Mouse (Mus musculus): Measurements from ENCODE around the gene Kif1b. TPM values are rescaled to one million over a fixed set of nuclear protein-coding genes. Genes with fewer than 3 reads are reported as not detected.

Kif1b gene
- polyA plus RNA-seq, 1 experiment from 2014 or later = 38.9 TPM

DNA sequence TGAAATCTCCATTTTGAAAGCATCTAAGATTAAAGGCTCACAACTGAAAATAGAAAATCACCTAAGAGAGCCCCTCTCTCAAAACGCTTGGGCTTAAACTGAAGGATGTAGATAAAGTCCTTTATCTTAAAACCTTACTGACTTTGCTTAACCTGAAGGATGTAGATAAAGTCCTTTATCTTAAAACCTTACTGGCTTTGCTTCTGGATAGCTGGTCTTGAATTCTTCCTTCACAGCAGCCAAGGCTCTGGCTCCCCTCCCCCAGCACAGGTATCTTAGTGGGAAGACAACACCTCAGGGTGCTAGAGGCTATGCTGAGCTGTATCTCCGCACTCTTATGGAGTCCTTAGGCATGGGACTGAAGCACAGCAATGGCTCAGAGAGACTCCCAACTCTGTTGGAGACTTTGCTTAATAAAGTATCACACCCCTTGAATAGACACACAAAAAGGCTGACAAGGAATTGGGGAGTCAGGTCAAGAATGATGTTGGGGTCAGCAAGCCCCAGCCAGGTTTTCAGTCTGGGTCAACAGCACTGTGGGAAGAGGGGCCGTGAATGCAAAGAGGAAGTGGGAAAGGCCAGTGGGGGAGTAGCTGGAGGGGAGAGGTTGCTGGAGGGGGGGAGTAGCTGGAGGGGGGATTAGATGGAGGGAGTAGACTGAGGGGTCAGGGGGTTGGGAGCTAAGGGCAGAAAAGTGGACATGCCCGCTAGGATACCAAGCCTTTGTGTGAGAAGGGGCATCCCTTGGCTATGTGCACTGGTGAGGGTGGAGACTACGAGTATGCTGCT lies 32.1 kb upstream of the Kif1b start:
- WGBS = 65% methylated on average over 5 of the region's 5 CpGs

DNA sequence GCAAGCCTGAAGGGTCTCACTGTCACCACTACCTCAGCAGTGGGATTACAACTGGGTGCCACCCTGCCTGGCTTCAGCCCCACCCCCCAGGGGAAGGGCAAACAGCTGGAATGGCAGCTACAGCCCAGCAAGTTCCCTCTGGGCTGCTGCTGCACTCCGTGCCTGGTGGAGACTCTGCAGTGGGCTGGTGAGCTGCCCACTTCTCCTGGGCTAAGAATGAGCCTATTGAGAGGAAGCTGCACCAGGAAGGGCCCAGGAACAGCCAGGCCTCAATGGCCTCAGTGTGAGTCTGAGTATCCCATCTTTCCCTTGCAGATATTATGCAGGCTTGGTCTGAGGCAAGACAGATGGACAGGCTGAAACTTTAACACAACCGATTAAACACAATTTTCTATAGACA lies 30.6 kb upstream of the Kif1b start:
- Histone ChIP-seq H3K4me2 (no peak overlapping the region), H3K36me3 (ENCODE audit: insufficient read depth) (peaks cover 95% of the 10 kb centered on the region), H3K27me3 (ENCODE audit: insufficient read depth, low read length) (no peaks in the 10 kb centered on the region), H3K27ac (ENCODE audit: low read depth) (no peak overlapping the region), H3K4me1 (ENCODE audit: insufficient read depth) (no peaks in the 10 kb centered on the region), H3K9ac (no peak overlapping the region), H3K4me3 (ENCODE audit: low read depth, low read length) (no peak overlapping the region), H3K9me3 (ENCODE audit: low read depth, low read length) (no peaks in the 10 kb centered on the region)
- ATAC-seq (ENCODE audit: insufficient read depth) = no peak
- no peak for DNase-seq
- WGBS = 85% methylated on average over 2 of the region's 2 CpGs
- TF ChIP-seq CTCF (IDR thresholded peaks at IDR 0.05; ENCODE audit: low read depth) = no peak

More for the DNA sequence above, 32.1 kb upstream of the Kif1b start:
- no peak for TF ChIP-seq CTCF (IDR thresholded peaks at IDR 0.05; ENCODE audit: low read depth)
- H3K36me3 ChIP-seq (ENCODE audit: insufficient read depth) = peaks cover 94% of the 10 kb centered on the region
- no peak overlapping the region for H3K4me3 ChIP-seq (ENCODE audit: low read depth, low read length)
- H3K27me3 ChIP-seq (ENCODE audit: insufficient read depth, low read length) = no peaks in the 10 kb centered on the region
- H3K9me3 ChIP-seq (ENCODE audit: low read depth, low read length) = no peaks in the 10 kb centered on the region
- no peak overlapping the region for H3K4me2 ChIP-seq
- H3K27ac ChIP-seq (ENCODE audit: low read depth) = no peak overlapping the region; the same call in 1 of the 2 replicates
- H3K4me1 ChIP-seq (ENCODE audit: insufficient read depth) = no peaks in the 10 kb centered on the region
- no peak overlapping the region for H3K9ac ChIP-seq
- ATAC-seq (ENCODE audit: insufficient read depth) = no peak
- DNase-seq = no peak

DNA sequence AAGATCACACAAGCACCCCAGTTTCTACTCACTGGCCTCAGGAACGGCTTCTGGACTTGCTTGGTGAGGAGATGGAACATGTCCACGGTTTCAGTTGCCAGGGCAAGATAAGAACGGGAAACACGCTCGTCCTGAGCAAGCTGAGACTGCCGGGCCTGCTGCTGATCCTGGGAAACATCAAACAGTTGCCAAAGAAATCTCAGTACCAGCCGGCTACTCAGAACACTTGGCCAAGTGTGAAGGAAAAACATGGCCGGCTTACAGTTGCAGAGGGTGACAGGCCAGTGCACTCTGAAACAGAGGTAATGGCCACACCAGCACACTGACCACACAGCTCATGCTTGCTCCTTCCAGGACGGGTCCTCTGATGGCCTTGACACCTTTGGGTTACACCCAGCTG lies 29.9 kb upstream of the Kif1b start:
- 71% methylated on average over 9 of the region's 9 CpGs for WGBS
- H3K27ac ChIP-seq (ENCODE audit: low read depth) = no peak overlapping the region
- no peaks in the 10 kb centered on the region for H3K4me1 ChIP-seq (ENCODE audit: insufficient read depth)
- ATAC-seq (ENCODE audit: insufficient read depth) = no peak
- peaks cover 95% of the 10 kb centered on the region for H3K36me3 ChIP-seq (ENCODE audit: insufficient read depth)
- no peak for DNase-seq
- no peak overlapping the region for H3K4me3 ChIP-seq (ENCODE audit: low read depth, low read length)
- H3K9me3 ChIP-seq (ENCODE audit: low read depth, low read length) = no peaks in the 10 kb centered on the region
- no peaks in the 10 kb centered on the region for H3K27me3 ChIP-seq (ENCODE audit: insufficient read depth, low read length)
- no peak overlapping the region for H3K4me2 ChIP-seq
- no peak overlapping the region for H3K9ac ChIP-seq
- TF ChIP-seq CTCF (IDR thresholded peaks at IDR 0.05; ENCODE audit: low read depth) = no peak

DNA sequence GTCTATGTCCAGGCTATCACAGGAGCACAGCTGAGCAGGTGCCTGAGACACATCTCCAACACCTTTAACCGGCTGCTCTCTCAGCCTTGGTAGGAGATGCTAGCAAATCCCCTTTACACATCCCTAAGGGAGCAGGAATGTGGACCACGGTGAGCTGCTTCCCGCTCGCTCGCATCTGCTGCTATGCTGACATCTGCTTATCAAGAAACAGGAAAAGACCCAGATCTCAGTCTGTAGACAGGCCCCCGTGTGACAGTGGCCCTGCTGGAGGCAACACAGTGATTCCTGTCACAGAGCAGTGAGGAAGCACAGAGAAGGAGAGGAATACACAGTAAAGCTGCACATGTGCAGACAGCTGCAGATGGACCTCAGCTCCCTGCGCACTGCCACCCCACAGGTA lies 28.8 kb upstream of the Kif1b start:
- ATAC-seq (ENCODE audit: insufficient read depth) (no peak), DNase-seq (no peak)
- Histone ChIP-seq H3K4me3 (ENCODE audit: low read depth, low read length) (no peak overlapping the region), H3K36me3 (ENCODE audit: insufficient read depth) (peaks cover 94% of the 10 kb centered on the region), H3K4me2 (no peak overlapping the region), H3K27ac (ENCODE audit: low read depth) (no peak overlapping the region), H3K4me1 (ENCODE audit: insufficient read depth) (no peaks in the 10 kb centered on the region), H3K9me3 (ENCODE audit: low read depth, low read length) (no peaks in the 10 kb centered on the region), H3K27me3 (ENCODE audit: insufficient read depth, low read length) (no peaks in the 10 kb centered on the region), H3K9ac (no peak overlapping the region)
- WGBS = 75% methylated on average over 7 of the region's 7 CpGs
- no peak for TF ChIP-seq CTCF (IDR thresholded peaks at IDR 0.05; ENCODE audit: low read depth)

DNA sequence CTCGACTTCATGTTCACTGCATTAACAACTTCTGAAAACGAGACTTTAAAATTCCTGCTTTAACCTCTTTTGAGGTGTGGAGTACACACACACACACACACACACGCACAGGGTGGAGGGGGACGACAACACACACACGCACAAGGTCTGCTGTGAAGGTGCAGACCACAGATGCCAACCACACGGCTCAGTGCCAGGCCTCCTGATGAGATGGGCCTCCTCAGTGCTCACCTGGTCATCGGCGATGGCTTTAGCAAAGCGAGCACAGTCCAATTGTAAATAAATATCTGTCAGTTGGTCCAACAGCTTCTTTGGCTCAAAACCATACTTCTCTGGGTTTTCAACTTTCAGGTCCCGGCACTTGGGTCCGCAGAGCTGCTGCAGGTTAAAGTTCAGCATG lies 27.4 kb upstream of the Kif1b start:
- no peak for TF ChIP-seq CTCF (IDR thresholded peaks at IDR 0.05; ENCODE audit: low read depth)
- Histone ChIP-seq H3K9me3 (ENCODE audit: low read depth, low read length) (no peaks in the 10 kb centered on the region), H3K27me3 (ENCODE audit: insufficient read depth, low read length) (no peaks in the 10 kb centered on the region), H3K4me1 (ENCODE audit: insufficient read depth) (no peaks in the 10 kb centered on the region), H3K36me3 (ENCODE audit: insufficient read depth) (peaks cover 94% of the 10 kb centered on the region), H3K27ac (ENCODE audit: low read depth) (no peak overlapping the region), H3K9ac (no peak overlapping the region), H3K4me2 (no peak overlapping the region), H3K4me3 (ENCODE audit: low read depth, low read length) (no peak overlapping the region)
- DNase-seq (no peak), ATAC-seq (ENCODE audit: insufficient read depth) (no peak)
- 86% methylated on average over 11 of the region's 11 CpGs for whole genome bisulfite sequencing

DNA sequence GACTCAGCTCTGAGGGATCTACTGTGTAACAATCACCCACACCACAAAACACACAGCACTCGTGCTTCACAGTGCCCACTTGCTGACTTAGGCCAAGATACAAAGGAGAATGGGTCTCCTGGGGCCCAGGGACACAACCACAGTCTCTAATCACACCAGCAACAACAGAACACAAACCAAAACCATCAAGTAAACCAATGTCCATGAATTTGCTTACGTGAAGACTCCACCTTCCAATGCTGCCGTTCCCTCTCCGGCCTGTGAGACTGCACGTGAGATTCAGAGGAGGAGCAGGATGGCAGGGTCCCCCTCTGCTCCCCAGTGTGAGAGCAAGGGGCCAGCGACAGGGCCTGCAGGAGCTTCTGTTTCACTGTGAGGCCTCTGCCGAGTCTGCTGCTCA lies 25.2 kb upstream of the Kif1b start:
- Histone ChIP-seq H3K27me3 (ENCODE audit: insufficient read depth, low read length) (no peaks in the 10 kb centered on the region), H3K9me3 (ENCODE audit: low read depth, low read length) (no peaks in the 10 kb centered on the region), H3K36me3 (ENCODE audit: insufficient read depth) (peaks cover 93% of the 10 kb centered on the region), H3K4me2 (no peak overlapping the region), H3K4me3 (ENCODE audit: low read depth, low read length) (no peak overlapping the region), H3K4me1 (ENCODE audit: insufficient read depth) (no peaks in the 10 kb centered on the region), H3K27ac (ENCODE audit: low read depth) (no peak overlapping the region), H3K9ac (no peak overlapping the region)
- DNase-seq (no peak), ATAC-seq (ENCODE audit: insufficient read depth) (no peak)
- WGBS = 90% methylated on average over 7 of the region's 7 CpGs
- no peak for TF ChIP-seq CTCF (IDR thresholded peaks at IDR 0.05; ENCODE audit: low read depth)

DNA sequence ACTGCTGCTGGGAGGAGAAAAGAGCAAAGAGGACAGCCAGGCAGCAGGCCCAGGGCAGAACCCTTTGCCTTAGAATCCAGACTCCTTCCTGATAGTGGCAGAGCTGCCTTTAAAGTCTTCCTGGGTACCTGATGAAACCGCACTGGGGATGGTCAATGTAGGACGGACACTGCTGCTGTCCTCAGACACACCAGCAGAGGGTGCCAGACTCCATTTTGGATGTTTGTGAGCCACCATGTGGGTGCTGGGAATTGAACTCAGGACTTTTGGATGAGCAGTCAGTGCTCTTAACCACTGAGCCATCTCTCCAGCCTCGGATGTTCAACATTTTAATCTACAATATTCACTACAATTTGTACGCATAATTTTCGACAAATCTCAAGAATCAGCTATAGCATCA lies 23.0 kb upstream of the Kif1b start:
- Histone ChIP-seq H3K9ac (no peak overlapping the region), H3K4me3 (ENCODE audit: low read depth, low read length) (no peak overlapping the region), H3K36me3 (ENCODE audit: insufficient read depth) (peaks cover 78% of the 10 kb centered on the region), H3K4me1 (ENCODE audit: insufficient read depth) (no peaks in the 10 kb centered on the region), H3K27ac (ENCODE audit: low read depth) (no peak overlapping the region), H3K9me3 (ENCODE audit: low read depth, low read length) (no peaks in the 10 kb centered on the region), H3K27me3 (ENCODE audit: insufficient read depth, low read length) (no peaks in the 10 kb centered on the region), H3K4me2 (no peak overlapping the region)
- ATAC-seq (ENCODE audit: insufficient read depth) (no peak), DNase-seq (no peak)
- peak; percentile 28; the same call in 1 of the 2 replicates for TF ChIP-seq CTCF (IDR thresholded peaks at IDR 0.05; ENCODE audit: low read depth)
- 89% methylated on average over 5 of the region's 5 CpGs for WGBS

Data from lung, embryonic 14.5 days (tissue).